Mouse (Mus musculus) frontal cortex, adult (tissue): ENCODE measurements around the gene Zbtb40.

ENCODE experiments used
- ATAC-seq: cut with Nextera tagmentation; 2 replicates; pipeline ENCODE4 v1.9.2; 2017; ENCODE audit warnings: mild to moderate bottlenecking, moderate library complexity, mixed read lengths; ENCODE audit not compliant: low TSS enrichment

Zbtb40 gene

GRCm38 (mm10) chr4:136934746-136935613 lies 113.6 kb downstream of the Zbtb40 start:
- no peak for ATAC-seq

GRCm38 (mm10) chr4:136930474-136930873 lies 118.1 kb downstream of the Zbtb40 start:
- no peak for ATAC-seq
